Mouse (Mus musculus) myocyte (in vitro differentiated cells): Measurements from ENCODE around the gene Ppp3ca. TPM values are rescaled to one million over a fixed set of nuclear protein-coding genes. Genes with fewer than 3 reads are reported as not detected.

Source experiments
- H3K27me3 ChIP-seq: one replicate; pipeline ENCODE4 v1.6.1; 2011; ENCODE audit not compliant: control insufficient read depth, insufficient read depth, insufficient read length
- H3K36me3 ChIP-seq: one replicate; pipeline ENCODE4 v1.6.1; 2011; ENCODE audit not compliant: control insufficient read depth, insufficient read depth
- H3K4me2 ChIP-seq: one replicate; pipeline ENCODE4 v1.6.1; 2011; ENCODE audit warnings: low read depth, control low read depth
- H3K4me3 ChIP-seq: one replicate; pipeline ENCODE4 v1.5.1; 2011; ENCODE audit warnings: mild to moderate bottlenecking, control low read depth, moderate library complexity
- H3K79me2 ChIP-seq: one replicate; pipeline ENCODE4 v1.6.1; 2011; ENCODE audit not compliant: control insufficient read depth, insufficient read depth
- H3ac ChIP-seq: one replicate; pipeline ENCODE4 v1.6.1; 2011; ENCODE audit not compliant: control insufficient read depth, insufficient read length
- CEBPB ChIP-seq: IDR thresholded peaks from 2 replicates; pipeline ENCODE4 v1.6.1; 2011; ENCODE audit warnings: mild to moderate bottlenecking, moderate library complexity; ENCODE audit not compliant: poor library complexity, insufficient read depth, severe bottlenecking
- E2F4 ChIP-seq: IDR thresholded peaks from one replicate; pipeline ENCODE4 v1.6.1; 2011; ENCODE audit warnings: mild to moderate bottlenecking, control low read depth, moderate library complexity; ENCODE audit not compliant: insufficient read depth
- MAX ChIP-seq: IDR thresholded peaks from one replicate; pipeline ENCODE4 v1.6.1; 2011; ENCODE audit warnings: low read depth, mild to moderate bottlenecking, control low read depth
- MYOD1 ChIP-seq, 3 experiments: IDR thresholded peaks; one replicate each; pipeline ENCODE4 v1.6.1; 2011; ENCODE audit warnings: control low read depth in 2 of 3, low read depth in 2 of 3, mild to moderate bottlenecking in 2 of 3, moderate library complexity in 1 of 3; ENCODE audit not compliant: insufficient read length in 2 of 3, control insufficient read depth in 1 of 3
- MYOG ChIP-seq, 3 experiments: IDR thresholded peaks; one replicate each; pipeline ENCODE4 v1.6.1; 2011; ENCODE audit warnings: control low read depth in 2 of 3, low read depth in 2 of 3, mild to moderate bottlenecking in 2 of 3; ENCODE audit not compliant: insufficient read length in 2 of 3, control insufficient read depth in 1 of 3, insufficient read depth in 1 of 3
- POLR2A ChIP-seq: IDR thresholded peaks from one replicate; pipeline ENCODE4 v1.6.1; 2011; ENCODE audit warnings: low read depth, mild to moderate bottlenecking, control low read depth, moderate library complexity; ENCODE audit not compliant: insufficient read length
- POLR2AphosphoS2 ChIP-seq: IDR thresholded peaks from one replicate; pipeline ENCODE4 v1.6.1; 2011; ENCODE audit warnings: low read depth, control low read depth; ENCODE audit not compliant: insufficient read length
- REST ChIP-seq: IDR thresholded peaks from one replicate; pipeline ENCODE4 v1.6.1; 2011; ENCODE audit warnings: mild to moderate bottlenecking, control low read depth, moderate library complexity; ENCODE audit not compliant: insufficient read depth, insufficient read length
- SRF ChIP-seq: IDR thresholded peaks from one replicate; pipeline ENCODE4 v1.6.1; 2011; ENCODE audit warnings: low read depth; ENCODE audit not compliant: control insufficient read depth, insufficient read length
- TCF12 ChIP-seq: IDR thresholded peaks from one replicate; pipeline ENCODE4 v1.6.1; 2011; ENCODE audit warnings: mild to moderate bottlenecking, control low read depth; ENCODE audit not compliant: poor library complexity, insufficient read depth, severe bottlenecking
- TCF3 ChIP-seq: IDR thresholded peaks from one replicate; pipeline ENCODE4 v1.6.1; 2011; ENCODE audit warnings: low read depth, control low read depth; ENCODE audit not compliant: insufficient read length
- USF1 ChIP-seq: IDR thresholded peaks from one replicate; pipeline ENCODE4 v1.6.1; 2011; ENCODE audit warnings: low read depth, mild to moderate bottlenecking, control low read depth, moderate library complexity
- polyA plus RNA-seq: library from polyadenylated mRNA; unstranded; fragments of >200 nt; fragmentation: generic; extraction: Trizol; gene quantifications from one replicate; pipeline ENCODE4 v1.2.1, GENCODE M21; 2012; ENCODE audit warnings: missing spikeins

The Ppp3ca gene
- polyA plus RNA-seq, 1 experiment, result 34.0 TPM

DNA sequence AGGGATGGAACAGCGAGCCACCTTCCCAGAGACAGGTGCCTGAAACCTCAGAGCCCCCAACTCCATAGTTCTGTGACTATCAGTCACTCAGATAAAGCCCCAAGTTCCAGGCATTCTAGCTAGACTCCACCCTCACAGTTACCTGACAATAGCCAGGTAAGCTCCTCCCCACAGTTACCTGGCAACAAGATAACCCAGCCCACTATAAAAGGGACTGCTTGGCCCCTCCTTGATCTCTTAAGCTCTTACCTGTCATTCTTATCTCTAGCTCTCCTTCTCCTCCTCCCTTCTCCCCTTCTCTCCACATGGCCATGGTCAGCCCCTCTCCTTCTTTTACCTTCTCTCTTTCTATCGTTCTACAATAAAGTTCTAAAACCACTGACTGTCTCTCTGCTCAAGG, 285.1 kb downstream of the Ppp3ca start:
- Histone ChIP-seq H3K36me3 (no peaks in the 10 kb centered on the region), H3K27me3 (no peaks in the 10 kb centered on the region), H3K4me2 (no peak overlapping the region), H3K79me2 (no peaks in the 10 kb centered on the region), H3K4me3 (no peak overlapping the region), H3ac (no peak overlapping the region)
- no peak for TF ChIP-seq USF1
- no peak for TF ChIP-seq TCF3
- no peak for TF ChIP-seq SRF
- TF ChIP-seq E2F4, result no peak
- TF ChIP-seq POLR2AphosphoS2, result no peak
- TF ChIP-seq TCF12, result no peak
- TF ChIP-seq MYOG (IDR thresholded peaks at IDR 0.05; ENCODE audit: control insufficient read depth in 1 of 3, insufficient read depth in 1 of 3, insufficient read length in 2 of 3, low read depth in 2 of 3), result no peak
- no peak for TF ChIP-seq MYOD1 (IDR thresholded peaks at IDR 0.05; ENCODE audit: control insufficient read depth in 1 of 3, insufficient read length in 2 of 3, low read depth in 2 of 3)
- TF ChIP-seq CEBPB, result no peak
- TF ChIP-seq POLR2A, result no peak
- no peak for TF ChIP-seq MAX
- TF ChIP-seq REST, result no peak

DNA sequence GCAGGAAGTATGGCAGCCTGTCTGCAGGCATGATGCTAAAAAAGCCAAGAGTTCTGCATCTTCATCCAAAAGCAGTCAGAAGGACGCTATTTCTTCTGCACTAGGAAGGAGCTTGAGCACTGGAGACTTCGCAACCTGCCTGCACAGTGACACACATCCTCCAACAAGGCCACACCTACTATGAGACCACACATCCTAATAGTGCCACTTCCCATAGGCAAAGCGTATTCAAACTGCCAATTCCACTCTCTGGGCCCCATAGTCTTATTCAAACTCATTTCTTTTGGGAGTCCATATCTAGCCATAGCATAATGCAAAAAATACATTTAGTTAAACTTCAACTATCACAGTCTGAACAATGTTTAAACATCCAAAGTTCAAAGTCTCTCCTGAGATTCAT, 290.4 kb downstream of the Ppp3ca start:
- Histone ChIP-seq H3K4me2 (no peak overlapping the region), H3K27me3 (no peaks in the 10 kb centered on the region), H3K36me3 (no peaks in the 10 kb centered on the region), H3ac (no peak overlapping the region), H3K79me2 (no peaks in the 10 kb centered on the region), H3K4me3 (no peak overlapping the region)
- TF ChIP-seq E2F4 (no peak), MYOG (IDR thresholded peaks at IDR 0.05; ENCODE audit: control insufficient read depth in 1 of 3, insufficient read depth in 1 of 3, insufficient read length in 2 of 3, low read depth in 2 of 3) (no peak), USF1 (no peak), CEBPB (no peak), POLR2AphosphoS2 (no peak), POLR2A (no peak), TCF3 (no peak), TCF12 (no peak), SRF (no peak), MYOD1 (IDR thresholded peaks at IDR 0.05; ENCODE audit: control insufficient read depth in 1 of 3, insufficient read length in 2 of 3, low read depth in 2 of 3) (no peak), MAX (no peak), REST (no peak)

DNA sequence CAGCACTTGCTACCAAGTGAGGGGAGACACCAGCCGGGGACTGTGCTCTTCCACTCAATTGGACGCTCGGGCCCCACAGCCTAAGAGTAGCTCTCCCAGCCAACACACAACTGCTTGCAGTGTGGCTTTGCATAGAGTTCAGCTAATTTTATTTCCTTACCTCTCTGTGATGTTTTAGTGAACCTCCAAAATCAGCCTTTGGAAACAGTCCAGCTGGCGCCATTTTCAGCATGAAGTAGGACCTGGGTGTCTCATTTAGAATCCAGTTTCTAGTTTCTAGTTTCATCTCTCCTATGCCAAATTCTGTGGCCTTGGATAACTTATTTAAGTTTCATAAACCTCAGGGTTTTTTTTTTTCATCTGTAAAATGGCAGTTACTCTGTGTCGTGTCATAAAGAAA, 296.9 kb downstream of the Ppp3ca start:
- Histone ChIP-seq H3K4me3 (no peak overlapping the region), H3K27me3 (no peaks in the 10 kb centered on the region), H3K36me3 (no peaks in the 10 kb centered on the region), H3K4me2 (no peak overlapping the region), H3K79me2 (no peaks in the 10 kb centered on the region), H3ac (no peak overlapping the region)
- TF ChIP-seq TCF12 (no peak), MAX (no peak), CEBPB (no peak), MYOG (IDR thresholded peaks at IDR 0.05; ENCODE audit: control insufficient read depth in 1 of 3, insufficient read depth in 1 of 3, insufficient read length in 2 of 3, low read depth in 2 of 3) (no peak), TCF3 (no peak), POLR2AphosphoS2 (no peak), REST (no peak), SRF (no peak), MYOD1 (IDR thresholded peaks at IDR 0.05; ENCODE audit: control insufficient read depth in 1 of 3, insufficient read length in 2 of 3, low read depth in 2 of 3) (no peak), USF1 (no peak), E2F4 (no peak), POLR2A (no peak)

DNA sequence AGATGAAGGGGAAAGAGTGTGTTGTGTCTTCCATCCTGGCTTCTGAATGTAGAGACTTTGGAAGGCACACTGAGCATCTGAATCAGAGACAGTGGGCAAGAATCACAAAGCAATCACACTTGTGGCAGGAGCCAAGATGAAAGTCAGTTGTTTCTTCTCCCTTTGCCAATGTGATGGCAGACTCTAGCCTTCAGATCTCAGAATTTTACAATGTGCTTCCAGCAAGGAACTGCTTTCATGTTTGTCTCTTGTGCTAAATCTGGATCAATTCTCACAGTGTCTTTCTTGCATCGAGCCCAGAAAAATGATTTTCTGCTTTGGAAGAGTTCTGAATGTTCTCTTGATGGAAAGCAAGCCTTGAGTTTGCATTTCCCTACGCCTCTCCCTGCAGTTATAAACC, 297.6 kb downstream of the Ppp3ca start:
- no peaks in the 10 kb centered on the region for H3K79me2 ChIP-seq
- no peak overlapping the region for H3ac ChIP-seq
- H3K4me2 ChIP-seq, result no peak overlapping the region
- TF ChIP-seq CEBPB (no peak), MYOD1 (IDR thresholded peaks at IDR 0.05; ENCODE audit: control insufficient read depth in 1 of 3, insufficient read length in 2 of 3, low read depth in 2 of 3) (no peak), MAX (no peak), E2F4 (no peak), USF1 (no peak), TCF12 (no peak), TCF3 (no peak), REST (no peak), SRF (no peak), POLR2A (no peak), POLR2AphosphoS2 (no peak), MYOG (IDR thresholded peaks at IDR 0.05; ENCODE audit: control insufficient read depth in 1 of 3, insufficient read depth in 1 of 3, insufficient read length in 2 of 3, low read depth in 2 of 3) (no peak)
- no peak overlapping the region for H3K4me3 ChIP-seq
- no peaks in the 10 kb centered on the region for H3K36me3 ChIP-seq
- H3K27me3 ChIP-seq, result no peaks in the 10 kb centered on the region
